Mouse (Mus musculus) MEL (cell line): ENCODE results near the gene Gm20441.

Experiments
- CHD1 ChIP-seq: IDR thresholded peaks from 2 replicates; pipeline ENCODE4 v1.6.1; 2012; ENCODE audit warnings: low read depth, mild to moderate bottlenecking, inconsistent platforms, low read length, improper control_type of control experiment
- EP300 ChIP-seq, 2 experiments: IDR thresholded peaks; 2 replicates each; pipeline ENCODE4 v1.6.1; 2011; ENCODE audit warnings: improper control_type of control experiment in 2 of 2, low read length in 2 of 2, low read depth in 1 of 2, mild to moderate bottlenecking in 1 of 2
- JUND ChIP-seq: IDR thresholded peaks from 2 replicates; pipeline ENCODE4 v1.6.1; 2011; ENCODE audit warnings: low read depth, mild to moderate bottlenecking, improper control_type of control experiment, low read length
- POLR2A ChIP-seq, 2 experiments: IDR thresholded peaks; 2 replicates each; pipeline ENCODE4 v1.6.1; 2011 to 2012; ENCODE audit warnings: low read length in 2 of 2, mild to moderate bottlenecking in 2 of 2, control low read depth in 1 of 2, improper control_type of control experiment in 1 of 2, low read depth in 1 of 2, moderate library complexity in 1 of 2; ENCODE audit not compliant: control insufficient read depth in 1 of 2, insufficient read depth in 1 of 2, poor library complexity in 1 of 2
- POLR2AphosphoS2 ChIP-seq: IDR thresholded peaks from 2 replicates; pipeline ENCODE4 v1.6.1; 2011; ENCODE audit warnings: low read length, improper control_type of control experiment
- POLR2AphosphoS5 ChIP-seq: IDR thresholded peaks from 2 replicates; pipeline ENCODE4 v1.6.1; 2012; ENCODE audit warnings: low read depth, borderline replicate concordance, mild to moderate bottlenecking, inconsistent platforms, low read length, moderate library complexity, mixed read lengths
- TCF12 ChIP-seq: IDR thresholded peaks from 2 replicates; pipeline ENCODE4 v1.6.1; 2014; ENCODE audit warnings: low read depth, mild to moderate bottlenecking, inconsistent platforms, low read length, improper control_type of control experiment, moderate library complexity
- ZNF384 ChIP-seq: IDR thresholded peaks from 2 replicates; pipeline ENCODE4 v1.6.1; 2012; ENCODE audit warnings: low read depth, mild to moderate bottlenecking, inconsistent platforms, low read length, improper control_type of control experiment

DNA sequence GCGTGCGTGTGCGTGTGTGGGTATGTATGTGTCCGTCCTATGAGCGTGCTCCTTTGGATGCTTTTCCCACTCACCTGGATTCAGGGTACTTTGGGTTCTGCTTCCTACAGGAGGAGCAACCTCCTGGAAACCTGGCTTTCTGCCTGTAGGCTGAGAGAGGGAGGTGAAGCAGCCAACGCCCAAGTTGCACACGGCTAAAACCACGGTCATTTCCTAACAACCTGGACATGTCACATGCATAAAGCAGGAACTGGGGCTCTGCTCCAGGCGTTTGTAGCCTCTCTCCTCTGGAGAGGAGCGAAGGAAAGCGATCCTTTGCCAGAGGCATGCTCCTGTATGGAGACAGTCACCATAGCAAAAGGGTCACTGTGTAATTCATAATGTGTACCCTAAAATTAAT, 24.0 kb downstream of the Gm20441 start:
- TF ChIP-seq POLR2A (IDR thresholded peaks at IDR 0.05; ENCODE audit: control insufficient read depth in 1 of 2, insufficient read depth in 1 of 2, low read depth in 1 of 2, low read length in 2 of 2, poor library complexity in 1 of 2) = no peak
- no peak for TF ChIP-seq EP300 (IDR thresholded peaks at IDR 0.05; ENCODE audit: low read depth in 1 of 2, low read length in 2 of 2)
- TF ChIP-seq ZNF384 = no peak
- no peak for TF ChIP-seq POLR2AphosphoS2
- TF ChIP-seq JUND = no peak
- no peak for TF ChIP-seq TCF12
- no peak for TF ChIP-seq CHD1
- no peak for TF ChIP-seq POLR2AphosphoS5
